Mouse (Mus musculus) lung, postnatal 0 days (tissue): ENCODE results near the gene Aldh3b1.

ENCODE experiments used
- CTCF ChIP-seq: IDR thresholded peaks from 2 replicates; pipeline ENCODE4 v1.5.1; 2016; ENCODE audit warnings: antibody characterized with exemption, mild to moderate bottlenecking
- EP300 ChIP-seq: IDR thresholded peaks from 2 replicates; pipeline ENCODE4 v1.6.1; 2016; ENCODE audit warnings: antibody characterized with exemption, mild to moderate bottlenecking, control low read depth

GRCm38 (mm10) chr19:3898952-3899351 is 30.7 kb downstream of the Aldh3b1 start:
- no peak for TF ChIP-seq CTCF
- no peak for TF ChIP-seq EP300
